Mouse (Mus musculus) erythroid progenitor cell, adult 5-6 weeks (primary cell): ENCODE results near the gene Aifm2. TPM values are rescaled to one million over a fixed set of nuclear protein-coding genes. Genes with fewer than 3 reads are reported as not detected.

Experiments
- ATAC-seq: replicated peaks from 2 replicates; pipeline ENCODE4 v1.8.0; 2016; ENCODE audit warnings: moderate number of reproducible peaks, mild to moderate bottlenecking, moderate TSS enrichment, inconsistent platforms; ENCODE audit not compliant: poor library complexity, low FRiP score, severe bottlenecking
- total RNA-seq, 2 experiments: library from RNA; stranded (forward) in 1 of 2; stranded (reverse) in 1 of 2; fragments of 150-400 nt in 1 of 2; fragments of 186-747, 209-891 nt in 1 of 2; gene quantifications; 2 replicates each; pipeline versions ENCODE4 v1.2.3 to v1.2.4; 2015 to 2017; ENCODE audit warnings: low replicate concordance in 2 of 2

Gene Aifm2
- 1.3 and 6.5 TPM in 2 replicates for total RNA-seq (2015; ENCODE audit: low replicate concordance)
- 1.8 and 9.9 TPM in 2 replicates for total RNA-seq (2017; ENCODE audit: low replicate concordance)

DNA sequence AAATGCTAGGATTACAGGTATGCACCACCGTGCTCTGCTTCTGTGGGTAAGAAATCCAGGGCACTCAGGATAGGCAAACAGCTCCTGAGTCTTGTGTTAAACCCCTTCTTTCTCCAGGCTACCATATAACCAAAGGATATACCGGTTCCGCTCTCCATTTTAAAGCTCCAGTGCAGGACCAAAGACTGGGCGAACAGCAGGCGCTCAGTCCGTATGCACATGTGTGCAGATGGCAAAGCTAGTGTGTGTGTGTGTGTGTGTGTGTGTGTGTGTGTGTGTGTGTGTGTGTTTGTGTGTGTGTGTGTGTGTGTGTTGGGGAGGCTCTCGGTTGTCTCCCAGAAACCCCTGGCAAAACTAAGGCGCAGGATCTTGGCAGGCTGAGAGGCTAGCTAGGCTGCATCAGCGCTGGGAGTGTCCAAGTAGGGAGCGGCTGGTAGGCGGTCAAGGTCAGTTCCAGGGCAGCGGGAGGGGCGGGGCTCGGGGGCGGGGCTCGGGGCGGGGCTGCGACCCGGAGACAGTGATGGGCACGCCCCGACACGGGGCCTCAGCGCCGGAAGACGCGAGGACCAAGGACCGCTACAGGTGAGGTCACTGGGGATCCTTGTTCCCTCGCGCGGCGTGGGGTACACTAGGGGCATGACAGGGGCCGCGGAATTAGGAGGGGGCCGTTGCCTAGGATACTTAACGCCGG, at the start of gene Aifm2:
Gene Aifm2 (plus strand): TSS at position 493 of the 691 bp plus-strand sequence.
- peak; percentile 92 for ATAC-seq

DNA sequence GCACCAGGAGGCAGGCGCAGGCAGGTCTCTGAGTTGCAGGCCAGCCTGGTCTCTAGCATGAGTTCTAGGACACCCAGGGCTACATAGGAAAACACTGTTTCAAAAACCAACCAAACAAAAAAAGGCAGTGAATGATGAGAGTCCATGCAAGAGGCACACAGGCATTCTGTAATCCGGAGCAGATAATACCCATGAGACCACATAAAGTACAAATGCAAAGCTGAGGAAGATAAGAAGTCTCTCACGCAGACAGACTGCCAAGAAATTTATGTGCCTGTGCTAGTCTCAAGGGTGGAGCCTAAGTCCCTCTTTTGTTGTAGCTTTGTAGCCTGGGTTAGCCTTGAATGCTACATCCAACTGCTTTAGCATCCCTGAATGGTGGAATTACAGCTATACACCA, 49.4 kb upstream of the Aifm2 start:
- ATAC-seq, result no peak

DNA sequence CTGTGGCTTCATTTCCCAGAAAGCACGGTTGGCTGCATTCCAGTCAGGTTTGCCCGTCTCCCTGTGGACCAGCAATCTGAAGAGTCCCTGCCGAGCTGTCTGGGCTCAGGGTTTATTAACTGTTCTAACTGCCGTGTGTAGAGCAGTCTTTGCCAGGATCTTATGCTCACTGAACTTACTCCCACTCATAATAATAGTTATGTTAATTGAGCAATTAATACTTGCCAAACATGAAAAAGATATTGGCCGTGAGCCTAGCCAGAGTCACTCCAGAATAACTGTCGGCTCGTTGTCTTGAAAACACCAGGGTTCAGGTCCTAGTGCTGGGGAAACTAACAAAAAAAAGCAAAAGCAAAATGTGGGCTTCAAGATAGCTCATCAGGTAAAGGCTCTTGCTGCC, 45.8 kb upstream of the Aifm2 start:
- no peak for ATAC-seq

DNA sequence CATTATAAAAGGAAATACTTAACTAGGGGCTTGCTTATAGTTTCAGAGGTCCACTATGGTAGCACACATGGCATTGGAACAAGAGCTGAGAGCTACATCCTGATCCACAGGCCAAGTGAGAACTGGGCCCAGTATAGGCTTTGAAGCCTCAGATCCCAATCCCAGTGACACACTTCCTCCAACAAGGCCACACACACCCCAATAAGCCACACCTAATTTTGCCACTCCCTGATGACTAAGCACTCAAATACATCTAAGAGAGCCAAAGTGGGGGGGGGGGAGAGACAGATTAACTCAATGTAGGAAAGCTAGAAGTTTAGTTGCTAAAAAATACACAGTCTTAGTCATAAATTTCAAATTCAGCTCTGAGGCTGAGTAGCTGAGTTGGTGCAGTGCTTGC, 45.2 kb upstream of the Aifm2 start:
- peak; percentile 49; the same call in 1 of the 2 replicates for ATAC-seq

DNA sequence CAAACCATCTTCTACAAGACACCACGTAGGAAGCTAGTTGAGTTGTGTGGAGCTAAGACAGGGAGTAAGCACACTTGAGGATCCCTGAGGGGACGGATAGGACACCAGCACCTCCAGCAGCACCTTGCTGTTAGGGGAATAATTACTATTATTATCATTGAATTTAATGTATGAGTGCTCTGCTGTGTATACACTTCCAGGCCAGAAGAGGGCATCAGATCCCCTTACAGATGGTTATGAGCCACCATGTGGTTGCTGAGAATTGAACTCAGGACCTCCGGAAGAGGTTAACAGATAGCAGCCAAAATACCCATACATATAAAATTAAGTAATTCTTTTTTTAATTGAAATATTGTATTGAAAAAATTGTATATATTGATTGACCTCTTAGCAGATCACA, 44.3 kb upstream of the Aifm2 start:
- no peak for ATAC-seq

DNA sequence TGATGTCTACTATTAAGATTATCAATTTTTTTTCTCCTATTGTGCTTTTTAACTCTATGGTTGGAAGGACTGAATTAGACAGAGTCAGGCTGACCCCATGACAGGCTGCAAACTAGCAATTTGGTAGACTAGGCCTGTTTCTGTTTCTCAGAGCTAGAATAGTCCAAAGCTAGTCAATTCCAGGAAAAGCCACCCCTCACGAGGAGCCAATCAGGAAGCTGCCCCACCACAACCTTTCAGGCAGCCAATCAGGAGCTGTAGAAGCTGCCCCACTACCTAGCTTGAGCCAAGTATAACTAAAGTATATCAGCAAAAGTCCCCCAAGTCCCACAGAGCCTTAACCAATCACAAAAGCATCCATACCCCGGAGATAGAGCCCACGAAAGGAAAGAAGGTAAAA, 39.1 kb upstream of the Aifm2 start:
- ATAC-seq, result no peak

DNA sequence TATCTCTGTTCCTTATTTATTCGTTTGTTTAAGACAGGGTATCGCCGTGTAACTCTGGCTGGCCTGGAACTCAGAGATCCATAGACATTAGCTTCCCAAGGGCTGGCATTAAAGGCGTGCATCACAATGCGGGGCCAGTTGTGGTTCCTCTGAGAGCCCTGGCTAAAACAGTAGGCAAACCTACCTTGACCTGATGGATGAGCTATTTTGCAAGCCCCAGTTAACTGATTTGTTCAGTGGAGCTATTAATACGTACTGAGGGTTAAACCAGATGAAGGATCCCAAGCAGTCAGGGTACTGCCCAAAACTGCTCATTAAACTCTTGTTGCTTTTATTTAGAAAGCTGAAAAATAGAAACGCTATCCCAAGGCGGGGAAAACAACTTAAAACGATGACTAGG, 35.5 kb upstream of the Aifm2 start:
- ATAC-seq, result peak; percentile 20; the same call in 1 of the 2 replicates

DNA sequence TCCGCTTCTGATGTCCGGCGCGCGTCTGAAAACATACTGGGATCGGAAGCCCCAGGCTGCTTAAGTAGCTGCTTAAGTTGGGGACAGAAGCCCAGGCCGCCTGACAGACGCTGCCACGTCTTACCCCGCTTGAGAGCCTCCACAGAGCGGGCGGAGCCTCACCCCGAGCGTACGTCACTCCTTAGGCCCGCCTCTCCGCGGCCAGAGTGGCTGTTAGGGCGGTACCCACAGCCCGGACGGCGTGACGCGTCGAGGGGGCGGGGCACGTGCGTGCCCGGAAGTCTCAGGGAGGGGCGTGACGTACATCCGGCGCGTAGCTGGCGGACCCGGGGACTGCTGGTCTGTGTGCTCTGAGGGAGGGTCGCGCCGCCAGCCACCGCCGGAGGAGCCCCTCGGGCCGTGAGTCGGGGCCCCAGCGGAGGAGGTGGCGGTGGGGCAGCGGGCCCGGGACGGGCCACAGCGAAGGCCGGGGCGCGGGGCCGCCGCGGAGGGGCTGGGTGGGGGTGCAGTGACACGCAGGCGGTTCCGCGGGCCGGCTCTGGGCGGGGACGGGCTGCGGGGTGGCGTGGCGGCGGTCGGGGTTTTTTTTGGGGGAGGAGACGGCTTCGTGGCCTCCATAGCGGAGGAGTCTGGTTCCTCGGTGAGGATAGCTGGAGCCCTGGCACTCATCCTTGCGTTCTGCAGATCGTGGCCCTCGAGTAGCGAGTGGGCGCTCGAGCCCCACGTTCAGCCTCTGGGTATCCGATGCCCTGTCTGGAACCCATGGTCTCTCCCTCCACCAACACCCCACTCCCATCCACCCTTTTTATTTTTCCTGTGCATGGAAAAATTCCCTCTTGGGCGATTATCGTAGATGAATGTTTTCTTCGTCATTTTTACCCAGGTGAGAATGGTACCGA, 34.8 kb upstream of the Aifm2 start, which contains the start of gene Sar1a:
Gene Sar1a (plus strand): TSS at position 285 of the 899 bp plus-strand sequence.
- ATAC-seq, result peak; percentile 99

DNA sequence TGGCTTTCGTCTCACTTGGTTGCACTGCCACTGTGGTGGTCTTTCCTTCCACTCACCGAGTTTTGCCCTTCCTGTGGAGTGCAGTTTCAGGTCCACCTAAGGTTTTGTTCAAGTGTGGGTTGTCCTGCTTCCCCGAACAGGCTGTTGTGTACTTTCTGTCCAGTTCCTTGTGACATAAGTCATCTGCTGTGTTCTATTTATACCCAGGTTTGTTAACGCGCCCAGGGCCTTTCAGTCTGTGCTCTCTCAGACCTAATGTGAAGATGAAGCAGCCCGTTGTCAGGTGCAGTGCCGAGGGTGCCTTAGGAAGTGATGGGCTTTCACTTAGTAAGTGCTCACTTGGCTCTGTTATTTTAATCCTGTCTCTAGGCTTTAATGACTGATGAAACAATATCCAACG, 25.7 kb upstream of the Aifm2 start:
- ATAC-seq, result no peak

DNA sequence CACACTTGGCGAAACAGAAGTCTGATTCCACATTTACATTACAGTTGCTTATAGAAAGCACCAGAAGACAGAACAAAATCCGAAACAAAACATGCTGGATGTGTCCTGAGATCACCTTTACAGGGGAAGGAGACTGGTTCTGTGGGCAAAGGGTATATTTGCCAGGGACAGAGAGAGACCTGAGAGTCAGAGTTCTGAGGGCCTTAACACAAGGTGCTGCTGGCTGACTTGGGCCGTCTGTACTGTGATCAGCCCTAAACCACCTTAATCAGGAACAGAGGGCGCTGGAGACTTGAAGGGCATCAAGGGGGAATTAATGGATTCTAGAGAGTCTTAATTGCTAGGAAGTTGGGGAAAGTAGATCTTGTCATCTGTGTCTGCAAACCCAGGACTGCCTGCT, 21.5 kb upstream of the Aifm2 start:
- no peak for ATAC-seq

DNA sequence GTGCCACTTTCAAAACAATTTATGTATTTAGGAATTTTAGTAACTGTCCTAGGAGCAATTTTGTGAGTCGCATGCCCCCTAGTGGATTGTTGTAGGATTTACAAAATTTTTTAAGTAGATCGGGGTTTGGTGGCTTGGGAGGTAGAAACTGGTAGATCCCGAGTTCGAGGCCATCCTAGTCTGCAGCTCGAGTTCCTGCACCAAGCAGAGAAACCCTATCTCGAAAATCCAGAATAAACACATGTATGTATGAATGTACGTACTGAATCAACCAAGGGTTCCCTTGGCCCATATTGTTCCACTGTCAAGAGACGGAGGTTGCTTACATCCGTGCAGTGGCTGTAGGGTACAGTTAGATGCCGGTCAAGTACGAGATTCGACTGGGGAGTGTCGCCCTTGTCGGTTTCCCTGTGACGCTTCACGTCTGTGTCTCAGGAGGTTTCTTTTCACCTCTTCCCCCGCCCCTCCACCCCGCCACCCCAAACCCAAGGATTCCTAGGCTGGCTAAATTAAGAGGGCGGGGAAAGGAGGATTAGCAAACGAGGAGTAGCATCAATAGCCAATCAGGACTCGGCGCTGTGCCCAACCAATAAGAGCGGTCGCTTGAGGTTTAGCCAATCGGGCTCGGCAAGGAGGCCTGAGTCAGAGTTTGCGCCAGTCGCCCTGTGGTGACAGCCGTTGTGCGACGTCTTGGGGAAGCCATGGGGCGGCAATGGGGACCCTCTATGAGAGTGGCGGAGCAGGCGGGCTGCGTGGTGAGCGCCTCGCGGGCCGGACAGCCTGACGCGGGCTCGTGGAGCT, 20.0 kb upstream of the Aifm2 start, which contains the start of gene Tysnd1:
Gene Tysnd1 (plus strand): TSS at position 645 of the 801 bp plus-strand sequence.
- ATAC-seq, result peak; percentile 97

DNA sequence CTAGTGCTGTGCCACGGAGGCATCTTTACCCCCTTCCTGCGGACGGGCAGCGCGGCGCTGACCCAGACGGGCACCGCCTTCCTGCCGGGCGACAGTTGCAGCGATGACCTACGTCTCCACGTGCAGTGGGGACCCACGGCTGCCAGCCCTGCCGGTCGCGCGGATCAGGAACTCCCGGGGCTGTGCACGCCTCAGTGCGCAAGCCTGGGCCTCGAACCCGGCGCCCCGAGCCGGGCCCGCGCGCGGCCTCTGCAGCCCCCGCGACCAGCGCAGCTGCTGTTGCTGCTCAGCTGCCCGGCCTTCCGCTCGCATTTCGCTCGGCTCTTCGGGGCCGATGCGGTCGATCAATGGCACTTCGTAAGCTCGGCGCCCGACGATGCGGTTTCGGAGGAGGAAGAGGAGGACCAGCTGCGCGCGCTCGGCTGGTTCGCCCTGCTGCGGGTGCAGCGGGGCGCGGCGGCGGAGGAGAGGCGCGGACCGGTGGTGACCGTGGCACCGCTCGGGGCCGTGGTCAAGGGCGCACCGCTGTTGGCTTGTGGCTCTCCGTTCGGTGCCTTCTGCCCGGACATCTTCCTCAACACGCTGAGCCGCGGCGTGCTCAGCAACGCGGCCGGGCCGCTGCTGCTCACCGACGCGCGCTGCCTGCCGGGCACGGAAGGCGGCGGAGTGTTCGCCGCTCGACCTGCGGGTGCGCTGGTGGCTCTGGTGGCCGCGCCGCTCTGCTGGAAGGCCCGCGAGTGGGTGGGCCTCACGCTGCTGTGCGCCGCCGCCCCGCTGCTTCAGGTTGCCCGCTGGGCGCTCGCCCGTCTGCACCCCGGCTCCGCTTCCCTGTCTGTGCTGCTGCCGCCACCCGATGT, 19.1 kb upstream of the Aifm2 start:
- ATAC-seq, result peak; percentile 44

DNA sequence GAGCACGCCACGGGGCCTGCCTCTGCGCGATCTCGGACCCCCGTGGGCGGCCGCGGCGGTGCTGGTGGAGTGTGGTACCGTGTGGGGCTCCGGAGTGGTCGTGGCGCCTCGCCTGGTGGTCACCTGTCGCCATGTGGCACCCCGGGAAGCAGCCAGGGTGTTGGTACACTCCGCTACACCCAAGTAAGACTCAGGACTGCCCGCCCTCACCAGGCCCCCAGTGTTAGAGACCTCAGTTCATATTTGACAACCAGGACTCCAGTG, 18.6 kb upstream of the Aifm2 start:
- ATAC-seq, result no peak

DNA sequence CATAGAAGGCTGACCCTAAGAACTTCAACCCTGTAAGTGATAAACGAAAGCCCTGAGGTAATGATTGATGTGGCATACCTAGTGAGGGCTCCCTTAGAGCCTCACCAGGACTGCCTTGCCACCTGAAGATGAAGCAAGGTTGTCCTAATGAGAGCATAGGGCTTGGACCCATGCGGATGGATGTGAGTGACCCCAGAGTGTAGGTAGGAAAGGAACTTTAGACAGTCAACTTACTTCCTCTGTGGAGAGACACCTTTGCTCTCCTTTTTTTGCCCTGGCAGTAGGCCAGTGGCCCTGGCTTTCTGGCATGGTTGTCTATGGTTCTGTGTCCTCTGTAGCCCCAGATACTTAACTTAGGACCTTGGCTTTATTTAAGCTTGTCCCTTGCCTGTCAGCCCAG, 18.0 kb upstream of the Aifm2 start:
- ATAC-seq, result no peak

DNA sequence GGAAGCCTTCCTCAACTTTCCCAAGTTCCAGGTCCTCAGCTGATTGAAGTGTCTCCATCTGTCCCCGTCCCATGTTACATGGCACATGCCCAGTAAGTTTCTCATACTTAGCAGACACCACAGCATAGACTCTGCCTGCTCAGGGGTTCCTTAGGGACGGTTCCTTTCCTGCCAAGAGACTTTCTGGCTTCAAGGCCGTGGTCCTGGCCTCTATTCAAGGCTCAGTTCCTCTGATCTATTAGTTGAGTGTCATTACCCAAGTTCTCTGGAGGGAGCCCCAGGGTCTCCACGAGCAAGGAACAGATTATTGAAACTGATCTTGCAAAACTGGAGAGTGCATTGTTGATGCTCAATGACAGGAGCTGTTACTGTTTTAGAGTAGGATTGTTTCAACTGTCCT, 10.4 kb upstream of the Aifm2 start:
- no peak for ATAC-seq

DNA sequence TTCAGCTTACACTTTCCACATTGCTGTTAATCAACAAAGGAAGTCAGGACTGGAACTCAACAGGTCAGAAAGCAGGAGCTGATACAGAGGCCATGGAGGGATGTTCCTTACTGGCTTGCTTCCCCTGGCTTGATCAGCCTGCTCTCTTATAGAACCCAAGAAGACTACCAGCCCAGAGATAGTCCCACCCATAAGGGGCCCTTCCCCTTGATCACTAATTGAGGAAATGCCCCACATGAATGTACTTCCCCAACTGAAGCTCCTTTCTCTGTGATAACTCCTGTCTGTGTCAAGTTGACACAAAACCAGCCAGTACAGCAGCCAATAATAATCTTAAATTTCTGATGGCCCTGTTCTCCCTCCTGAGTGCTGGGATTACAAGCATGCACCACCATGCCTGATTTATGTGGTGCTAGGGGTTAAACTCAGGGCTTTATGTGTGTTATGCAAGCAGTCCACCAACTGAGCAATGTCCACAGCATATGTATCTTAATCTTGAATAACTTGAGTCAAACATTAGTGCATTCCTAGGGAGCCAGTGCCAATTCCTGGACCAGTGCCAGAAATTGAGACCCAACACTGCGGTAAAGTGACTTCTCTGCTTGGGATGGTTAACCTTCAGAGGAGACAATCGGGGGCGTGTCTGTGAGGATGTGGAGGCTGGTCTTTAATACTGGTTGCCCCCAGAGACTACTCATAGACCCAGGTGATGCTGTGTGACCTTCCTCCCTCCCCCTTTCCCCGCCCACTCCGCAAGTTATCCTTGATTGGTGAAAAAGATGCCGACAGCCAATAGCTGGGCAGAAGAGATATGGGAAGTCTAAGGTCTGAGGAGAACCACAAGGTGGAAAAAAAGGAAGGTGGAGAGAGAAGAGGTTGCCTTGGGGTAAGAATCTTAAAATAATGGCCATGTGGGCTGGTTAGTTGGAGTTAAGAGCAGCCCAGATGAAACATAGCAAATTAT, 8.4 kb upstream of the Aifm2 start:
- no peak for ATAC-seq

DNA sequence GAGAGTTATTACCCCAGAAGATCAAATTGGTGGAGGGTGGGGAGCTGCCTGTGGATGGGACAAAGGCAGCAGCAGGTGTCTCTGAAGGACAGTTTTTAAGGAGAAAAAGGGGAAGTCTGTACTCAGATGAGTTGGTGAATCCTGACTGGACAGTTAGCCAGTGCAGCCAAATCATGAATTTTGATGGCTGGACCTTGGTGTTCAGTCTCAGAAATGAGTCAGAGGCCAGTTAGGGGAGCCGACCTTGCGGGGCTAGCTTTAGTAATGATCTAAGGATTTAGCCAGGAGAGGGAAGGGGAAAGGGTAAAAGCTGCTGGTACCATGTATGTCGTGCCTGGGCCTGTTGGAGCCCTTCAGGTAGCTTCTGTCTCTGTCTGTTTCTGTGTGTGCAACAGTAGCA, 1.5 kb upstream of the Aifm2 start:
- ATAC-seq, result no peak

DNA sequence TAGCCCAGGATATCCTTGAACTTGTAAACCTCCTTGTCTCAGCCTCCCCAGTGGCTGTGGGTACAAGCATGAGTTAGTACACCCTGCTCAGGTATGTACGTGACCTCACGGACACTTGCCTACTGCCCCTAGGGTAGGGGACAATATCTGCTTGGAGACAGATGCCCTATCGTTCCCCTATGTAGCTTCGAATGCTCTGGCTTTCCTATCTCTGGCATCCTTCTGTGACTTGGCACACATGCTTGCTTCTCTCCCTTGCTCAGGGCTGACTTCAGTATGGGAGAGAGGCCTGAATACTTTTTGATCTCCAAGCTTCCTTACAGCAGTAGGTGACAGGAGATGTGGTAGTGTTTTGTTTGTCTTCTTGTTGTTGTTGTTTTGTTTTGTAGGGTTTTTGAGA, 917 bp upstream of the Aifm2 start:
- peak; percentile 72 for ATAC-seq
